Mouse (Mus musculus): ENCODE results near the gene Bcl2l11.
"Not testable (repeated sequence)": the region's sequence is repeated elsewhere in the genome, so short reads cannot be mapped to it uniquely, and the experiment has no call there.

GRCm38 (mm10) chr2:128182181-128182580 is 56.3 kb downstream of the Bcl2l11 start:
- not testable (repeated sequence) for TF ChIP-seq CTCF (IDR thresholded peaks at IDR 0.05; ENCODE audit: borderline replicate concordance, control insufficient read depth, extremely low read depth, insufficient read depth, low read length, poor library complexity); POLR2A (IDR thresholded peaks at IDR 0.05; ENCODE audit: control insufficient read depth, extremely low read depth, insufficient read depth, low read length, poor library complexity)

Measured in thymus, adult 2 months (tissue).